Mouse (Mus musculus): Measurements from ENCODE around the gene Hdhd3. TPM values are rescaled to one million over a fixed set of nuclear protein-coding genes. Genes with fewer than 3 reads are reported as not detected.

Gene Hdhd3
- polyA plus RNA-seq, 1 experiment from 2014 or later: 15.7 TPM

- peaks cover 64% of the 10 kb centered on the region for H3K36me3 ChIP-seq
Observed at GRCm38 (mm10) chr4:62509946-62510345, 6.7 kb upstream of the Hdhd3 start.

GRCm38 (mm10) chr4:62508839-62509238 lies 5.6 kb upstream of the Hdhd3 start:
- Histone ChIP-seq H3K4me2 (replicated peaks) (no peak overlapping the region), H3K9me3 (replicated peaks) (no peaks in the 10 kb centered on the region), H3K4me1 (peaks cover under 1% of the 10 kb centered on the region; the same call in 1 of the 2 replicates), H3K4me3 (replicated peaks) (no peak overlapping the region), H3K36me3 (peaks cover 63% of the 10 kb centered on the region), H3K27ac (replicated peaks) (no peak overlapping the region), H3K9ac (no peak overlapping the region), H3K27me3 (no peaks in the 10 kb centered on the region)
- no peak for ATAC-seq (ENCODE audit: insufficient number of reproducible peaks, low FRiP score, low TSS enrichment, low read depth)
- WGBS: 90% methylated on average over 5 of the region's 5 CpGs

More at GRCm38 (mm10) chr4:62509946-62510345, 6.7 kb upstream of the Hdhd3 start:
- Histone ChIP-seq H3K4me2 (replicated peaks) (no peak overlapping the region), H3K9me3 (replicated peaks) (no peaks in the 10 kb centered on the region), H3K27me3 (no peaks in the 10 kb centered on the region), H3K27ac (replicated peaks) (no peak overlapping the region), H3K4me1 (peaks cover 7% of the 10 kb centered on the region; the same call in 1 of the 2 replicates), H3K9ac (no peak overlapping the region), H3K4me3 (replicated peaks) (no peak overlapping the region)
- ATAC-seq (ENCODE audit: insufficient number of reproducible peaks, low FRiP score, low TSS enrichment, low read depth): no peak
- WGBS: 89% methylated on average over 11 of the region's 11 CpGs

GRCm38 (mm10) chr4:62506798-62507197 lies 3.5 kb upstream of the Hdhd3 start:
- Histone ChIP-seq H3K27ac (replicated peaks) (no peak overlapping the region), H3K4me2 (replicated peaks) (no peak overlapping the region), H3K9ac (no peak overlapping the region), H3K4me3 (replicated peaks) (no peak overlapping the region), H3K27me3 (no peaks in the 10 kb centered on the region), H3K36me3 (peaks cover 42% of the 10 kb centered on the region), H3K4me1 (0 out of 2 replicates have a peak, but pooled peaks cover 11% of the 10 kb centered on the region), H3K9me3 (replicated peaks) (no peaks in the 10 kb centered on the region)
- ATAC-seq (ENCODE audit: insufficient number of reproducible peaks, low FRiP score, low TSS enrichment, low read depth): no peak
- WGBS: 60% methylated on average over 2 of the region's 2 CpGs

GRCm38 (mm10) chr4:62505991-62506390 lies 2.7 kb upstream of the Hdhd3 start:
- H3K4me1 ChIP-seq: peaks cover 15% of the 10 kb centered on the region
- H3K27me3 ChIP-seq: no peaks in the 10 kb centered on the region
- no peak overlapping the region for H3K9ac ChIP-seq
- H3K27ac ChIP-seq (replicated peaks): no peak overlapping the region
- ATAC-seq (ENCODE audit: insufficient number of reproducible peaks, low FRiP score, low TSS enrichment, low read depth): no peak
- H3K4me2 ChIP-seq (replicated peaks): no peak overlapping the region
- no peak overlapping the region for H3K4me3 ChIP-seq (replicated peaks)
- WGBS: 78% methylated on average over 3 of the region's 3 CpGs
- no peaks in the 10 kb centered on the region for H3K9me3 ChIP-seq (replicated peaks)
- peaks cover 34% of the 10 kb centered on the region for H3K36me3 ChIP-seq

GRCm38 (mm10) chr4:62502969-62503368 lies 298 bp downstream of the Hdhd3 start:
- peaks cover 22% of the 10 kb centered on the region for H3K36me3 ChIP-seq
- no peaks in the 10 kb centered on the region for H3K9me3 ChIP-seq (replicated peaks)
- peaks cover 15% of the 10 kb centered on the region for H3K4me1 ChIP-seq
- WGBS: 54% methylated on average over 7 of the region's 7 CpGs
- H3K27me3 ChIP-seq: no peaks in the 10 kb centered on the region
- H3K27ac ChIP-seq (replicated peaks): no peak overlapping the region
- no peak overlapping the region for H3K9ac ChIP-seq
- H3K4me2 ChIP-seq (replicated peaks): no peak overlapping the region
- H3K4me3 ChIP-seq (replicated peaks): no peak overlapping the region
- no peak for ATAC-seq (ENCODE audit: insufficient number of reproducible peaks, low FRiP score, low TSS enrichment, low read depth)

GRCm38 (mm10) chr4:62501964-62502732 lies 1.1 kb downstream of the Hdhd3 start:
- Histone ChIP-seq H3K4me3 (replicated peaks) (peak overlapping the region; percentile 61), H3K27me3 (no peaks in the 10 kb centered on the region), H3K27ac (replicated peaks) (peak overlapping the region; percentile 24), H3K9me3 (replicated peaks) (no peaks in the 10 kb centered on the region), H3K4me2 (replicated peaks) (peak overlapping the region; percentile 66), H3K4me1 (peaks cover 15% of the 10 kb centered on the region), H3K9ac (peak overlapping the region; percentile 50), H3K36me3 (peaks cover 18% of the 10 kb centered on the region)
- 2% methylated on average over 38 of the region's 38 CpGs for WGBS
- peak; percentile 92 for ATAC-seq (ENCODE audit: insufficient number of reproducible peaks, low FRiP score, low TSS enrichment, low read depth)

GRCm38 (mm10) chr4:62501534-62501933 lies 1.7 kb downstream of the Hdhd3 start:
- Histone ChIP-seq H3K27ac (replicated peaks) (peak overlapping the region; percentile 24), H3K36me3 (peaks cover 18% of the 10 kb centered on the region), H3K27me3 (no peaks in the 10 kb centered on the region), H3K4me3 (replicated peaks) (peak overlapping the region; percentile 61), H3K9me3 (replicated peaks) (no peaks in the 10 kb centered on the region), H3K9ac (peak overlapping the region; percentile 50), H3K4me1 (peaks cover 15% of the 10 kb centered on the region), H3K4me2 (replicated peaks) (peak overlapping the region; percentile 66)
- ATAC-seq (ENCODE audit: insufficient number of reproducible peaks, low FRiP score, low TSS enrichment, low read depth): no peak
- under 1% methylated on average over 7 of the region's 7 CpGs for WGBS

GRCm38 (mm10) chr4:62500799-62501198 lies 2.5 kb downstream of the Hdhd3 start:
- Histone ChIP-seq H3K4me2 (replicated peaks) (no peak overlapping the region), H3K9me3 (replicated peaks) (no peaks in the 10 kb centered on the region), H3K9ac (no peak overlapping the region), H3K36me3 (peaks cover 18% of the 10 kb centered on the region), H3K4me1 (peaks cover 15% of the 10 kb centered on the region), H3K27me3 (no peaks in the 10 kb centered on the region), H3K4me3 (replicated peaks) (no peak overlapping the region), H3K27ac (replicated peaks) (no peak overlapping the region)
- 79% methylated on average over 4 of the region's 4 CpGs for WGBS
- ATAC-seq (ENCODE audit: insufficient number of reproducible peaks, low FRiP score, low TSS enrichment, low read depth): no peak

- no peak; the same call in 1 of the 2 replicates for ATAC-seq (ENCODE audit: insufficient number of reproducible peaks, low FRiP score, low TSS enrichment, low read depth)
- Histone ChIP-seq H3K36me3 (peaks cover 18% of the 10 kb centered on the region), H3K9ac (no peak overlapping the region), H3K4me2 (replicated peaks) (no peak overlapping the region), H3K9me3 (replicated peaks) (no peaks in the 10 kb centered on the region), H3K27ac (replicated peaks) (no peak overlapping the region), H3K4me3 (replicated peaks) (no peak overlapping the region), H3K4me1 (peaks cover 4% of the 10 kb centered on the region), H3K27me3 (no peaks in the 10 kb centered on the region)
- 62% methylated on average over 8 of the region's 8 CpGs for WGBS
Observed at GRCm38 (mm10) chr4:62496815-62497214, 6.5 kb downstream of the Hdhd3 start.

- H3K4me3 ChIP-seq (replicated peaks): no peak overlapping the region
- no peak overlapping the region for H3K4me2 ChIP-seq (replicated peaks)
- no peak overlapping the region for H3K27ac ChIP-seq (replicated peaks)
- H3K36me3 ChIP-seq: peaks cover 18% of the 10 kb centered on the region
- no peaks in the 10 kb centered on the region for H3K9me3 ChIP-seq (replicated peaks)
- no peaks in the 10 kb centered on the region for H3K27me3 ChIP-seq
- WGBS: 83% methylated on average over 8 of the region's 8 CpGs
- H3K9ac ChIP-seq: no peak overlapping the region
- no peak for ATAC-seq (ENCODE audit: insufficient number of reproducible peaks, low FRiP score, low TSS enrichment, low read depth)
- no peaks in the 10 kb centered on the region; the same call in 1 of the 2 replicates for H3K4me1 ChIP-seq
Observed at GRCm38 (mm10) chr4:62495946-62496345, 7.3 kb downstream of the Hdhd3 start.

- no peak overlapping the region for H3K4me2 ChIP-seq (replicated peaks)
- ATAC-seq (ENCODE audit: insufficient number of reproducible peaks, low FRiP score, low TSS enrichment, low read depth): no peak
- WGBS: 68% methylated on average over 9 of the region's 9 CpGs
Observed at GRCm38 (mm10) chr4:62494230-62494629, 9.0 kb downstream of the Hdhd3 start.

GRCm38 (mm10) chr4:62492682-62493081 lies 10.6 kb downstream of the Hdhd3 start:
- Histone ChIP-seq H3K9ac (no peak overlapping the region), H3K4me3 (replicated peaks) (no peak overlapping the region), H3K27ac (replicated peaks) (no peak overlapping the region), H3K4me1 (no peaks in the 10 kb centered on the region), H3K9me3 (replicated peaks) (no peaks in the 10 kb centered on the region), H3K4me2 (replicated peaks) (no peak overlapping the region), H3K27me3 (no peaks in the 10 kb centered on the region), H3K36me3 (no peaks in the 10 kb centered on the region)
- whole genome bisulfite sequencing: 73% methylated on average over 2 of the region's 2 CpGs
- ATAC-seq (ENCODE audit: insufficient number of reproducible peaks, low FRiP score, low TSS enrichment, low read depth): no peak

More at GRCm38 (mm10) chr4:62494230-62494629, 9.0 kb downstream of the Hdhd3 start:
- no peaks in the 10 kb centered on the region for H3K9me3 ChIP-seq (replicated peaks)
- no peak overlapping the region for H3K4me3 ChIP-seq (replicated peaks)
- H3K27ac ChIP-seq (replicated peaks): no peak overlapping the region
- H3K4me1 ChIP-seq: no peaks in the 10 kb centered on the region
- no peaks in the 10 kb centered on the region for H3K27me3 ChIP-seq
- H3K9ac ChIP-seq: no peak overlapping the region
- H3K36me3 ChIP-seq: peaks cover 11% of the 10 kb centered on the region

Measured in embryonic facial prominence, embryonic 15.5 days (tissue).